Mouse (Mus musculus) spleen, postnatal 14 days (tissue): ENCODE measurements around the gene Gda.

Source experiments
- DNase-seq, 2 experiments: peaks; one replicate each; pipeline ENCODE4 v3.0.0; 2021 to 2022; ENCODE audit warnings: low spot score in 2 of 2

The Gda gene

DNA sequence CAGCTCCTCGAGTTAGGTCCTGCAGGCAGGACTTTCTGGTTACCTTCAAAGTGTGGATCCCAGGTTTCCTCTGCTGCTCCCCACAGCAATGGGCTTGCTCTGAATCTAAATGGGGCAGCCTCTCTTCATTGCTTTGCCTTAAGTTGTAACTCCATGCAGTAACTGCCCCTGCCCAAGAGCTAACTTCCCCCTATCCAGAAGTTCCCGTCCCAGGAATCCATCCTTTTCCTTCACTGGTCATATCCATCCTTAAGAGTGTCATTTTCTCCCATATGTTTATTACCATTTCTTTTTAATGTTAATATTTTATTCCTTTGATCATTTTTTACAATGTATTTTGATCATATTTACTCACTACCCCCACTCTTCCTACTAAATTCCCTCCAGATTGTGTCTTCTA lies at the start of gene Gda:
Gda (minus strand) TSS at position 101 of the 400 bp plus-strand sequence.
- DNase-seq: no peak

GRCm38 (mm10) chr19:21520280-21520679 lies 47.0 kb upstream of the Gda start:
- no peak for DNase-seq

GRCm38 (mm10) chr19:21510116-21510515 lies 36.9 kb upstream of the Gda start:
- DNase-seq: peak in 1 of 2 experiments; percentile 32

DNA sequence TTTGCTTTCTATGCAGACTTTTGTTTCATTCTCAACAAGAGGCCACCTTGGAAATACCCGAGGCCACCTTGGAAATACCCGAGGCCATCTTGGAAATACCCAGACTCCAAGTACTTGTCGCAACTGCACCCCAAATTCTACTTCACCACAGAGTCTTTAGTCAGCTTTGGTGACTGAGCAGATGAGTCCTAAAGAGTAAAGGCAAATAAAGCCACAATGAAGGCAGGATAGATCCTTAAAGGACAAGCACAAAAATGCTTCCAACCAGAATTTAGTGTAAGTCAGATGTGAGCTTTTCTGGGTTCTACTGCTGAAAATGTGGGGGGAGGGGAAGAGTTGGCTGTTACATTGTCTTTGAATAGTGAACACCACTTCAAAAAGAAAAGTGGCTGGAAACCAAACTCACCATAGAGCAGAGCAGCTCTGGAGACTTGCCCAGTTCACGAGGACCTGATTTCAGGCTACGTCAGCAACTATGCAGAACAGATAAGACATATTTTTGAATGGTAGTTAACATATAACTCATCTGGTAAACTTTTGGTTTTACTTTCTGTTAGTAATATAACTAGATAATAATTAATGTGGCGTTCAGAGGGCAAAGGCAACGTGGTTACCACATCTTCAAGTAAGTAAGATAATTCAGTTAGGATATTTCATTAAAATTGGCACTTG lies 34.5 kb upstream of the Gda start:
- DNase-seq: no peak

GRCm38 (mm10) chr19:21507133-21507532 lies 33.9 kb upstream of the Gda start:
- no peak for DNase-seq

GRCm38 (mm10) chr19:21504716-21505115 lies 31.5 kb upstream of the Gda start:
- no peak for DNase-seq

DNA sequence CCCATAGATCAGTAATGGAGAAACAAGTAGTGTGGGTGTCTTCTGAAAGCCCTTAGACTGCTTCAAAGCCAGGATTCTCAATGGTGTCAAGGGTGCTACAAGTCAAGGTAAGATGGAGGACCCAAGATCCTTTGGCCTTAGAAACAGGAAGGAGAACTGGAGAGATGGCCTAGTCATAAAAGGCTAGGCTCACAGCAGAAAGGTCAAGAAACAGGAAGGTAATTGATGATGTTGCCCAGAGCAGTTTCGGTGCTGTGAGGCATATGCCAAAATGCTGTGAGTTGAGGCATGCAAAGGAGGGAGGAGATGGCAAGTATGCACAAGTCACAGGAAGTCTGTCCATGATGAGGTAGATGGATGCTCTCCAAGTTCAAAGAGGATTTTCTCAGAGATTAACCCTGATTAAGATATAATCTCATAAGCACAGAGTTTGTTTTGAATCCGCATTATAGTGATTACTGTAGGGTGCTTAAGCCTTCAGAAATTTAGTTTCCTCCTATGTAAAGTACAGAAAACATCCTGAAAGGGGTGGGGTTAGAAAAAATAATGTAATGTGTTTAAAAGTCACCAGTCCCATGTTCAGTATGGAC lies 26.2 kb upstream of the Gda start:
- DNase-seq: no peak

GRCm38 (mm10) chr19:21495817-21496216 lies 22.6 kb upstream of the Gda start:
- no peak for DNase-seq

- DNase-seq: no peak
Observed at GRCm38 (mm10) chr19:21493807-21494521, 20.7 kb upstream of the Gda start.

GRCm38 (mm10) chr19:21491391-21491790 lies 18.1 kb upstream of the Gda start:
- no peak for DNase-seq

DNA sequence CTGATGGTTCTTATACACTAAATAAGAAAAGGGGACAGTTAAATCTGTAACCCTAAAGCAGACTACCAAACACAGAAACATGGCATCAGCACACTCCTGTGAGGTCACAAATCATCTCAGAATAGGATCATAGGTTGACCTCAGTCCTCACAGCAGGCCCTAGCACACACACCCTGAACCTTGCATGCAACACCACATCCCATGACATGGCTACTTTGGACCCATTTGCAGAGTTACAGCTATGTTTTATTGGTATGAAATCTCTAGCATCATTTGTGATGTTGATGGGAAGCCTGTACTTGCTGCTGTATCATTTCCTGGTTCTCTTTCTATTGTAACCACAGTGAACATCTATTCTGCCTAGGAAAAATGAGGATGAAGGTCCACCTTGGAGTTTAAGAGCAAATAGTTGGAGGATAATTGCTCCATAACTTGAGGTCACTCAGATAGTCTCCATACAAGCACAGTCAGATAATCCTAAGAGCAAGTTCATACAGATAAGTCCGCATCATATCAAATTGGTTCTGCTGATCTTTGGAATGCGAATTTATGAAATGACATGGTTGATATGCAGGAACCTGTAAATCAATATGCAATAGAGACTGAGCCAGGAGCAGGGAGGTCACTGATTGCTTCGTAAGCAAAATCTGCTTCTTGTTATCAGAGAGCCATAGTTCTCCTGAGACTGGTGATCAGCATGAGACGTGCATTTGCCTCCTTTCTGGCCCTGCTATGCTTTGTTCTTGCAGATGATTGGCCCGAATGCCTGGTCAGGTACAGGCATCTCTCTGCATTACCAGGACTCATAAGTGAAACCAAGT lies 14.1 kb upstream of the Gda start:
- DNase-seq: no peak

DNA sequence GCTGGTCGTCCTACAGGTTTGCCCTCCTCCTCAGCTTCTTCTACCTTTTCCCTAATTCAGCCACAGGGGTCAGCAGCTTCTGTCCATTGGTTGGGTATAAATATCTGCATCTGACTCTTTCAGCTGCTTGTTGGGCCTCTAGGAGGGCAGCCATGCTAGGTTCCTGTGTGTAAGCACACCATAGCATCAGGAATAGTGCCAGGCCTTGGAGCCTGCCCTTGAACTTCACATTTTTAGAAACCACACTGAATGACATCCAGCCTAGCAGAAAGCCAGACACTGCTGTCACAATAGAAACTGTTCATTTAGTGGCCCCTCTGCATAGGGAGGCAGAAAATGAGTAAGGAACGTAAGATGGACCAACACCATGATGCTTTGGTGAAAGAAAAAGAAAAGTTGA lies 8.9 kb upstream of the Gda start:
- DNase-seq: no peak

- no peak for DNase-seq
Observed at GRCm38 (mm10) chr19:21481031-21481430, 7.8 kb upstream of the Gda start.

- no peak for DNase-seq
Observed at GRCm38 (mm10) chr19:21480053-21480419, 6.8 kb upstream of the Gda start.

DNA sequence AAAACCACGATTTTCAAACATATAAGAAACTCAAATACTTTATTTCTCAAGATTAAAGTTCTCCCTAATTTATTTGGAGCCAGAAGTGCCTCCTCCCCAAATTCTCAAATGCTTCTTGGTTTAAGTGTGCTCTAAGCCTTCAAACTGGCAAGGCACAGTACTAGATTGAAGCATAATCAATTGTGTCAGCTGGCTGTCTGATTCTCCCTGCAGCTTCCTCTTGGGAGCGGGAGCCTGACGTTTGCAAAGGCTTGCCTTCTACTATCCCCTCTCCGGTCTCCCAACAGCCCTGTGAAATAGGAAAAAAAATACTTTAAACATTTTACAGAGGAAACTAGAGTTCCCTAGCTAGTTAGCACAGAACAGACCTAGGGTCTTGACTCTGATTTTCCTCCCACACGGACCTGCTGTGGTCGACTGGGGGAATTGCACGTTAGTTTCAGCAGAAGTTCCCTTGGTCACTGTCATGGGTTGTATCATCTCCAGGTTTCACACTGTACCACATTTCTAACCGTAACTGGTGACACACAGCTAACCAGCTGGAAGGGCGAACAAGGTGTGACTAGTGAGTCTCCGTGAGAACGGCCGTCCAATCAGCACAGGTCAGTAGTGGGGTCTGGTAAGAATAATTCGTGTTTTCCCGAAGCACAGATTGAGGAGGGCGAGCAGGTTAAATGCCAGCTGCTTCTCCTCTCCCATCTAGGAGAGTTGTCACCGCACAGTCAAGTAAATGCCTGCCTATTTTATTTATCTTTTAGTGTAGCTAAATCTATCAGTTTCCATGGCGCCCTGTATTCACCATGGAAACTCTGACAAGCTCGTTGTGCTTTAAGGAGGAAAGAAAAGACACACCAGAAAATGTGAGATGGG lies 6.2 kb upstream of the Gda start:
- DNase-seq: no peak

DNA sequence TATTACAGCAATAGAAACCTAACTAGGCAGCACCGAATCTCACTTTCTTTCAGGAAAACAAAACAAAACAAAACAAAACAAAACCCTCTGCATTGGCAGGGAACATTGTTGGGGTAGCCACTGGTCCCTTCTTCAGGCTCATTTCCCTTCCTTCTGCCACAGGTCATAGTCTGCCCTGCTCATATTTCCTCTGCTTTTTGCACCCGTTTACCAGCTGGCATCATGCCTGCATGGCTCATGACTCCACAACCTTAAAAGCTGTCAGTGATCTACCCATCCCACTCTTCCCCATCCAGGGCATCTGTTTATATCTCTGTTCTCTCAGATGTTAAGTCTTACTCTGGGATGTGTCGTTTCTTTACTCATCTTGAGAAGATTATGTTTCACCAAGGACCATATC lies 5.3 kb upstream of the Gda start:
- DNase-seq: no peak

DNA sequence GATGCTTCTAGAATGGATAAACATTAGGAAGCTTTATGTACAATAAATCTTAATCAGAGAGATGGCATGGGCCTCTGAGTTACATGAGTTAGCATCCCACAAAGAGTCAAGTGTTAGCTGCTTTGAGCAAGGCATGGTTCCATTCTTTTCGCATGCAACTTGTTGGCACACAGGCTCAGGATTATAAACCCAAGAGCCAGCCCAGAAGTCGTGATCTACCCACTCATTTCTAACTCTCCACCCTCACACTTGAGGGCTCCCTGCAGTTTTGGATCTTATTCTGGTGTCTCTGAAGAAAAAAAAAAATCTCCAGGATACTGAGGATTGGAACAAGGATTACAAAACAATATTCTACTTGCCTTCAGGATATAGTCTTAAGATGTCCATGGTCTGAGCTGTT lies 4.5 kb upstream of the Gda start:
- DNase-seq: no peak

- no peak for DNase-seq
Observed at GRCm38 (mm10) chr19:21476782-21477181, 3.5 kb upstream of the Gda start.

DNA sequence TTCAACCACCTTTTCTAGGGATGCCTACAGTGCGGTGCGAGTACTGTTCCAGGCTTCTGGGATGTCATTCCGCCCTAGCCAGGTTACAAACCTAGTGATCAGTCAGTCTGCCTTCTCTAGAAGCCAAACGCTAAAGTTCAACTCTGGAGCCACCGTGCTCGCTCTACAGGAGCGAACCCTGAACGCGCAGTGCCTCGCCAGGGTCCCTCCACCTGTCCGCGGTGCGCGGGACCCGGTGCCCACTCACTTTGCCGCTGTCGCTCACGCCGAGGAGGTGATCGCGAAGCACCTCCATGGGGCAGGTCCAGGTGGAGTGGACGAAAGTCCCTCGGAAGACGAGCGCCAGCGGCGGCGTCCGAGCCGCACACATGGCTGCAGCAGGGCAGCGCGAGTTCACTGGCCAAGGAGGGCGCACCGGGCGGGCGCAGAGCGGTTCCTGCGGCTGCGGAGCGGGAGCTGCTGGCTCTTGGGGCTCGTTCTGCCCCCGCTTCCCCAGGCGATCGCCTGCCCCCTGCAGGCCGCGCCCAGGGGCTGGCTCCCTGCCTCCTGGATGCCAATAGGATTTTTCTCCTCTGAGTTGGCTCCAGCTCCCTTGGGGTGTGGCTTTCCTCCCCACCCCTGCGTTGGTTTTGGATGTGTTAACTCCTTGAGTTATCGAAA lies 994 bp downstream of the Gda start:
- peak; percentile 68 to 69 for DNase-seq

DNA sequence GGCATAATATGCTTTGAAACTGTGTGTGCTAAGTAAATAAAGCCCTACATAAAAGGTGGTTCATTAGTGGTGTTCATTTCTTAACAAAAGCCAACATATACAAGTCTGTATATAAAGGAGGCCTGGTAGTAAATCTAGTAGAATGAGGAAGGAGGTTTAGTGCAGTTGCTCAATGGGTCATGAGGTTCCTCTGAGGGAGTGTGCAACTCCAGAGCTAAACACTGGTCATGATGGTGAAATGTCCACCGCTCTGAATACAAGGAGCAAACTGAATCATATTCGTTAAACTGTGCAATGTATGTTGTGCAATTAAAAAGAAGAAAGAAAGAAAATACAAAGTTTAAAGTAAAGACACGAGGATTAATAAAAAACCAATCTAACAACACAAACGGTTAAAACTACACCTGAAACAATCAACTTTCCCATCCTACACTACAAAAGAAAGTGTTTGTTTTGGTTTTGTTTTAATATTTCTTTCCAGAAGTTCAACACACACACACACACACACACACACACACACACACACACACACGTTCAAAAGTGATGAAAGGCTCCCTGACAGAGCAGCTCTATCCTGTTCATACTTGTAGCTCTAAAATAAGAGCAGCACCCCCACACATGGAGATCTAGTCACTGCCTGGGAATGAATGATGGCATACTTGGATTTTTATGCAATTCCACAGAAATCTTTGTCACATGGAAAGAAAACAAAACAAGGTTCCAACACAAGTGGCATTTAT lies 11.9 kb downstream of the Gda start:
- no peak for DNase-seq
